Mouse (Mus musculus): ENCODE data around the gene Rfx7. TPM values are rescaled to one million over a fixed set of nuclear protein-coding genes. Genes with fewer than 3 reads are reported as not detected.

The Rfx7 gene
- polyA plus RNA-seq, 1 experiment = 7.8 TPM

DNA sequence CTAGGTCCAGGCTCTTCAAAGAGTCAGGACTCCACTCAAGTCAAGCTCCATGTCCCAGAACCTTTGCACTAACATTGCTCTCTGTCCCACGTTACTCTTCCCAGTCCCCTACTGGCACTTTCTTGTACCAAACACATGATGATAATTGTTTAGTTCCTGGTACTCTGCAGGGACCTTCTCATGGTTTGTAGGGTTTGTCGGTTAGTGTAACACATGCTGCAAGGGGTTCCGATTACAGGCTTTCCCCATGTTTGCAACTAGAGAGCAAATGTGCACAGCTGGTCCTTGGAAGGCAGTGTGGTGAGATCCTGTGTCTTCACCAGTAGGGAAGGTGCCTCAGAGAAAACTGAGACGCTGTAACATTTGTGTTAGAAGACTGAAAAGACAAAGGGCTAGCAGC, 121.5 kb downstream of the Rfx7 start:
- H3K27ac ChIP-seq (ENCODE audit: insufficient read depth, low read length) = no peak overlapping the region

DNA sequence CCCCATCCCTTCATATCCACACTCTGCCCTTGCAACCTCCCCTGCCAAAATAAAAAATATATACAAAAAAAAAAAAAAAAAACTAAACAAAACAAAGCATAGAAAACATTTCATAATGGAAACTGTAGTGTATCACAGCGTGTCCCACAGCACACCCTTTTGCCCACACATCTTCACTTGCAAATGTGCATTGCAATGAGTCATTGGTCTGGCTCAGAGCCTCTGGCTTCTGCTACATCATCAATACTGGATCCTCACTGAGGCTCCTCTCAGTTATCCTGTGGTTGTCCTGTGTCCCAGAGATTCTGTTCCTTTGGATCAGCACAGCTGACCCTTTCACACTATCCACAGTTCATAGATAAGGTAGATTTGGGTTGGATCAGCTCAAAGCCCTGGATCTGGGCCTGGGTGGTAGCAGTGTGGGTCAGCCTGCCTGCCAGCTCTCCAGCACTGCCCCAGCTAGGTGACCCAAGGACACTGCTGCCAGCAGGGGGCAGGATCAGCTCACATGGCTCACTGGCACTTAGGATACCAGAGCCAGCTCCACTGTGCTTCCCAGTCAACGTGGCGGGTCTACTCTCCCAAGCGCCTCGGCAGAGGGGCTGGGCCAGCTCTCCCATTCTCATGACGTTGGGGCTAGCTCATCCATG, 122.7 kb downstream of the Rfx7 start:
- Histone ChIP-seq H3K4me1 (ENCODE audit: control insufficient read depth, insufficient read depth, insufficient read length) (peaks cover 4% of the 10 kb centered on the region; the same call in 1 of the 2 replicates), H3K27me3 (ENCODE audit: control insufficient read depth, insufficient read depth, low read length) (no peaks in the 10 kb centered on the region; the same call in 1 of the 2 replicates), H3K36me3 (ENCODE audit: control insufficient read depth, insufficient read depth, low read length) (no peaks in the 10 kb centered on the region), H3K4me3 (ENCODE audit: extremely low read depth, insufficient read depth, insufficient read length) (no peak overlapping the region), H3K27ac (ENCODE audit: insufficient read depth, low read length) (no peak overlapping the region)
- TF ChIP-seq CTCF (IDR thresholded peaks at IDR 0.05; ENCODE audit: extremely low read depth, insufficient read depth, insufficient read length, insufficient replicate concordance) (peak; percentile 83), POLR2A (IDR thresholded peaks at IDR 0.05; ENCODE audit: low read depth, low read length) (no peak)
- WGBS = 61% methylated on average over 6 of the region's 6 CpGs
- peak in 1 of 2 experiments; percentile 73 for DNase-seq (ENCODE audit: low read depth in 1 of 2, low spot score in 2 of 2)

More for the DNA sequence above, 121.5 kb downstream of the Rfx7 start:
- Histone ChIP-seq H3K36me3 (ENCODE audit: control insufficient read depth, insufficient read depth, low read length) (no peaks in the 10 kb centered on the region), H3K4me1 (ENCODE audit: control insufficient read depth, insufficient read depth, insufficient read length) (no peaks in the 10 kb centered on the region), H3K4me3 (ENCODE audit: extremely low read depth, insufficient read depth, insufficient read length) (no peak overlapping the region), H3K27me3 (ENCODE audit: control insufficient read depth, insufficient read depth, low read length) (no peaks in the 10 kb centered on the region; the same call in 1 of the 2 replicates)
- no peak for DNase-seq (ENCODE audit: low read depth in 1 of 2, low spot score in 2 of 2)
- 80% methylated on average over 4 of the region's 4 CpGs for WGBS
- no peak for TF ChIP-seq CTCF (IDR thresholded peaks at IDR 0.05; ENCODE audit: extremely low read depth, insufficient read depth, insufficient read length, insufficient replicate concordance)
- TF ChIP-seq POLR2A (IDR thresholded peaks at IDR 0.05; ENCODE audit: low read depth, low read length) = no peak

DNA sequence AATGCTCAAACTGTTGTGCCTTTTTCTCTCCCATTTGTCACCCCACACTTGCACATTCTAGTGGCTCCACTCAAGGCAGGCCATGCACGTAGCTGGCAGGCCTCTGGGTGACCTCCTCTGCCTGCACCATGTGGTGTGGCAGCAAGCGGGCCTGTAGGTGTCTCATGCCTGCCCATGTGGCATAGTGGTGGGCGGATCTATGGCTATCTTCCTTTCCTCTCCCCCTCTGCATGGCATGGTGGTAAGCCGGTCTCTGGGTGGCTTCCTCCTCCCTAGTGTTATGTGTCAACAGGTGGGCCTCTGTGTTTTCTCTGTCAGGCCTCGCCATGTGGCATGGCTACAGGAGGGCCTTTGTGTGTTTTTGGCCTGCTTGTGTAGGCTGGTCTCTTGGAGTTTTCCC, 123.6 kb downstream of the Rfx7 start:
- 75% methylated on average over 5 of the region's 5 CpGs for WGBS
- Histone ChIP-seq H3K36me3 (ENCODE audit: control insufficient read depth, insufficient read depth, low read length) (no peaks in the 10 kb centered on the region), H3K27ac (ENCODE audit: insufficient read depth, low read length) (no peak overlapping the region), H3K27me3 (ENCODE audit: control insufficient read depth, insufficient read depth, low read length) (no peaks in the 10 kb centered on the region; the same call in 1 of the 2 replicates), H3K4me3 (ENCODE audit: extremely low read depth, insufficient read depth, insufficient read length) (no peak overlapping the region), H3K4me1 (ENCODE audit: control insufficient read depth, insufficient read depth, insufficient read length) (peaks cover 4% of the 10 kb centered on the region; the same call in 1 of the 2 replicates)
- no peak for TF ChIP-seq CTCF (IDR thresholded peaks at IDR 0.05; ENCODE audit: extremely low read depth, insufficient read depth, insufficient read length, insufficient replicate concordance)
- TF ChIP-seq POLR2A (IDR thresholded peaks at IDR 0.05; ENCODE audit: low read depth, low read length) = no peak
- no peak for DNase-seq (ENCODE audit: low read depth in 1 of 2, low spot score in 2 of 2)

DNA sequence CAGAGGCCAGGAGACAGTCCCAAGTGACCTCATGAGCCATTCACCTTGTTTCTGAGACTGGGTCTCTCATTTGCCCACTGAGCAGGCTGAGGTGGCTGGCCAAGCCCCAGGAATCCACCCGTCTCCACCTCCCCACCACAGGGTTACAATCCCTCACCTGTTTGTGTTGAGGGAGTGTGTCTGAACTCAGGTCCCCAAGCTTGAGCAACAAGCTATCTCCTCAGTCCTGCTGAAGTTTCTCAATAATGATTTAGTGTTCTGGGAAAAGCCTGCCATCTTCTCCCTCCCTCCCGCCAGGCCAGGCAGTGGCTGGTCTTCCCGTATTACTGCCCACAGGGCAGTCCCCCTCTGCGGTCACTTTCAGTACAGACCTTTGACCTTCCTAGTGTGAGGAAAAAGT, 124.5 kb downstream of the Rfx7 start:
- WGBS = 76% methylated on average over 4 of the region's 4 CpGs
- H3K27ac ChIP-seq (ENCODE audit: insufficient read depth, low read length) = no peak overlapping the region
- H3K27me3 ChIP-seq (ENCODE audit: control insufficient read depth, insufficient read depth, low read length) = no peaks in the 10 kb centered on the region; the same call in 1 of the 2 replicates
- H3K36me3 ChIP-seq (ENCODE audit: control insufficient read depth, insufficient read depth, low read length) = no peaks in the 10 kb centered on the region
- peaks cover 6% of the 10 kb centered on the region; the same call in 1 of the 2 replicates for H3K4me1 ChIP-seq (ENCODE audit: control insufficient read depth, insufficient read depth, insufficient read length)
- TF ChIP-seq CTCF (IDR thresholded peaks at IDR 0.05; ENCODE audit: extremely low read depth, insufficient read depth, insufficient read length, insufficient replicate concordance) = no peak
- TF ChIP-seq POLR2A (IDR thresholded peaks at IDR 0.05; ENCODE audit: low read depth, low read length) = no peak
- no peak overlapping the region for H3K4me3 ChIP-seq (ENCODE audit: extremely low read depth, insufficient read depth, insufficient read length)
- no peak for DNase-seq (ENCODE audit: low read depth in 1 of 2, low spot score in 2 of 2)

DNA sequence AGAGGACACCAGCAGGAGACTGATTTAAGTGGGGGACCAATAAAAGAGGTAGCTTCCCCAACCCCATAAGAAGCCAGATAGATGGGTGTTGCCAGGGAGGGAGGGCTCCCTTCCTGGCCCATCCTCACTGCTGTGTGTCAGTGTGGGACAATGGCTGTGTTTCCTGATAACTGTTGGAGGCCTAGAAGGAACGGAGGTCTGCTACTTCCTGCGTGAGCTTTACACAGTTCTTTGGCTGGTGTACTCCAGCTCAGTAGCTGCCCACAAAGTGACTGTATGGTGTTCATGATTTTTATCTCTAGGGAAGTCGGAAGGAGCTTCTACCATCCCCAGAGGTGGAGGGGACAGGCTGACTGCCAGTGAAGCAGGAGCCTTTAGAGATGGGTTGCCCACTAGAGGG, 124.9 kb downstream of the Rfx7 start:
- WGBS = 34% methylated on average over 3 of the region's 3 CpGs
- no peaks in the 10 kb centered on the region for H3K36me3 ChIP-seq (ENCODE audit: control insufficient read depth, insufficient read depth, low read length)
- H3K27ac ChIP-seq (ENCODE audit: insufficient read depth, low read length) = no peak overlapping the region
- DNase-seq (ENCODE audit: low read depth in 1 of 2, low spot score in 2 of 2) = no peak
- TF ChIP-seq POLR2A (IDR thresholded peaks at IDR 0.05; ENCODE audit: low read depth, low read length) = no peak
- TF ChIP-seq CTCF (IDR thresholded peaks at IDR 0.05; ENCODE audit: extremely low read depth, insufficient read depth, insufficient read length, insufficient replicate concordance) = no peak
- no peaks in the 10 kb centered on the region; the same call in 1 of the 2 replicates for H3K27me3 ChIP-seq (ENCODE audit: control insufficient read depth, insufficient read depth, low read length)
- H3K4me3 ChIP-seq (ENCODE audit: extremely low read depth, insufficient read depth, insufficient read length) = no peak overlapping the region
- H3K4me1 ChIP-seq (ENCODE audit: control insufficient read depth, insufficient read depth, insufficient read length) = peaks cover 6% of the 10 kb centered on the region; the same call in 1 of the 2 replicates

DNA sequence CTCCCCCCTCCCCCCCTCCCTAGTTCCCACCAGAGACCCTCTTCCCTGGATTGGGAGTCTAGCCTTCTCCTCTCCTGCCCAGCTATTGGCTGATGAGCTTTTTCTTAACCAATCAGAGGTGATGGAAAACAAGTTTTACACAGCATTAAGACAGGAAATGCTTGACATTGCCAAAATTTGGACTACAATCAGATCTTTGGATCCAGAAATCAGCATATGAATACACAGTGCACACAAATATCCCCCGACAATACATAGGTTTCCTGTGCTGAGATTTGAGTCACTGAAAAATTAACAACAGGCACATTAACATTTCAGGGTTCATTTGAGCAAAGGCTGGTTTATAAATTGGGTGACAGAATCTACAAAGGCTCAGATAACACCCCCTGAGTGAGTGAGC, 125.7 kb downstream of the Rfx7 start:
- WGBS = 80% methylated on average over 1 of the region's 1 CpGs
- Histone ChIP-seq H3K27ac (ENCODE audit: insufficient read depth, low read length) (no peak overlapping the region), H3K4me3 (ENCODE audit: extremely low read depth, insufficient read depth, insufficient read length) (no peak overlapping the region), H3K4me1 (ENCODE audit: control insufficient read depth, insufficient read depth, insufficient read length) (peaks cover 6% of the 10 kb centered on the region; the same call in 1 of the 2 replicates), H3K36me3 (ENCODE audit: control insufficient read depth, insufficient read depth, low read length) (no peaks in the 10 kb centered on the region), H3K27me3 (ENCODE audit: control insufficient read depth, insufficient read depth, low read length) (peaks cover 5% of the 10 kb centered on the region; the same call in 1 of the 2 replicates)
- TF ChIP-seq CTCF (IDR thresholded peaks at IDR 0.05; ENCODE audit: extremely low read depth, insufficient read depth, insufficient read length, insufficient replicate concordance) = no peak
- no peak for TF ChIP-seq POLR2A (IDR thresholded peaks at IDR 0.05; ENCODE audit: low read depth, low read length)
- no peak for DNase-seq (ENCODE audit: low read depth in 1 of 2, low spot score in 2 of 2)

DNA sequence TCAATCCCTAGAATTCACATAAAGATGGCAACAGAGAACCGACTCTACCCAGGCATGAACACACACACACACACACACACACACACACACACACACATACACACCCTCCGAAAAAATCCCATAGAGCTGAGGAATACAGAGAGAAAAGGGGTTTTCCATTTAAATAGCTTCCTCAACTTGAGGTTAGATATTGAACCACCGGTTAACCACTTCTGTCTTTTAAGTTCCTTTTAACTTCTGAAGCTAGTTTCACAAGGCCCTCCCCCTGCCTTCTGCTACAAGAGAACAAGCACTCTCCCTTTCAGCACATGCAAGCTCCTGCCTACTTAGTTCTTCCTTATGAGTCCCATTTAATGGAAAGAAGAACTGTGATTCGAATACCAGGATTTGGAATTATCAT, 128.1 kb downstream of the Rfx7 start:
- 9% methylated on average over 4 of the region's 4 CpGs for WGBS

More for the DNA sequence above, 128.1 kb downstream of the Rfx7 start:
- no peaks in the 10 kb centered on the region for H3K36me3 ChIP-seq (ENCODE audit: control insufficient read depth, insufficient read depth, low read length)
- DNase-seq (ENCODE audit: low read depth in 1 of 2, low spot score in 2 of 2) = peak; percentile 70 to 91
- no peak for TF ChIP-seq CTCF (IDR thresholded peaks at IDR 0.05; ENCODE audit: extremely low read depth, insufficient read depth, insufficient read length, insufficient replicate concordance)
- TF ChIP-seq POLR2A (IDR thresholded peaks at IDR 0.05; ENCODE audit: low read depth, low read length) = no peak
- H3K4me3 ChIP-seq (ENCODE audit: extremely low read depth, insufficient read depth, insufficient read length) = no peak overlapping the region
- H3K27me3 ChIP-seq (ENCODE audit: control insufficient read depth, insufficient read depth, low read length) = peaks cover 5% of the 10 kb centered on the region; the same call in 1 of the 2 replicates
- H3K4me1 ChIP-seq (ENCODE audit: control insufficient read depth, insufficient read depth, insufficient read length) = peaks cover 6% of the 10 kb centered on the region; the same call in 1 of the 2 replicates
- H3K27ac ChIP-seq (ENCODE audit: insufficient read depth, low read length) = no peak overlapping the region
